Mouse (Mus musculus) limb, embryonic 10.5 days (tissue): Measurements from ENCODE around the gene Clec11a. TPM values are rescaled to one million over a fixed set of nuclear protein-coding genes. Genes with fewer than 3 reads are reported as not detected.
"Not testable (repeated sequence)": the region's sequence is repeated elsewhere in the genome, so short reads cannot be mapped to it uniquely, and the experiment has no call there.

Source experiments
- DNase-seq: peaks from one replicate; pipeline ENCODE4 v3.0.0-alpha.2; 2017; ENCODE audit warnings: low spot score
- H3K27ac ChIP-seq: fragments of 300-500 bp; sonication (generic); 2 replicates; pipeline ENCODE4 v1.5.1; 2016; ENCODE audit warnings: mild to moderate bottlenecking
- H3K27me3 ChIP-seq: fragments of 300-500 bp; sonication (generic); 2 replicates; pipeline ENCODE4 v1.6.1; 2016; ENCODE audit warnings: low read depth, mild to moderate bottlenecking; ENCODE audit not compliant: poor library complexity, severe bottlenecking
- H3K36me3 ChIP-seq: fragments of 300-500 bp; sonication (generic); 2 replicates; pipeline ENCODE4 v1.6.1; 2016; ENCODE audit warnings: mild to moderate bottlenecking, moderate library complexity
- H3K4me1 ChIP-seq: fragments of 300-500 bp; sonication (generic); 2 replicates; pipeline ENCODE4 v1.6.1; 2016
- H3K4me3 ChIP-seq: fragments of 300-500 bp; sonication (generic); 2 replicates; pipeline ENCODE4 v1.5.1; 2016; ENCODE audit warnings: mild to moderate bottlenecking, moderate library complexity
- H3K9me3 ChIP-seq: fragments of 300-500 bp; sonication (generic); replicated peaks from 2 replicates; pipeline ENCODE4 v1.6.1; 2016; ENCODE audit warnings: mild to moderate bottlenecking
- WGBS: fragments of 180-500 bp; shearing (Covaris S2); methylation state at CpG from one replicate; pipeline ENCODE4 v1.1.7; 2016; 5-methylcytosine and 5-hydroxymethylcytosine counted together
- polyA plus RNA-seq: library from polyadenylated mRNA; unstranded; fragments of >200 nt; fragmentation: Nextera tagmentation; extraction: Ambion mirVana; gene quantifications from 2 replicates; pipeline ENCODE4 v1.2.1, GENCODE M21; 2016

Gene Clec11a
- polyA plus RNA-seq, 1 experiment from 2014 or later, result 1.7 TPM

DNA sequence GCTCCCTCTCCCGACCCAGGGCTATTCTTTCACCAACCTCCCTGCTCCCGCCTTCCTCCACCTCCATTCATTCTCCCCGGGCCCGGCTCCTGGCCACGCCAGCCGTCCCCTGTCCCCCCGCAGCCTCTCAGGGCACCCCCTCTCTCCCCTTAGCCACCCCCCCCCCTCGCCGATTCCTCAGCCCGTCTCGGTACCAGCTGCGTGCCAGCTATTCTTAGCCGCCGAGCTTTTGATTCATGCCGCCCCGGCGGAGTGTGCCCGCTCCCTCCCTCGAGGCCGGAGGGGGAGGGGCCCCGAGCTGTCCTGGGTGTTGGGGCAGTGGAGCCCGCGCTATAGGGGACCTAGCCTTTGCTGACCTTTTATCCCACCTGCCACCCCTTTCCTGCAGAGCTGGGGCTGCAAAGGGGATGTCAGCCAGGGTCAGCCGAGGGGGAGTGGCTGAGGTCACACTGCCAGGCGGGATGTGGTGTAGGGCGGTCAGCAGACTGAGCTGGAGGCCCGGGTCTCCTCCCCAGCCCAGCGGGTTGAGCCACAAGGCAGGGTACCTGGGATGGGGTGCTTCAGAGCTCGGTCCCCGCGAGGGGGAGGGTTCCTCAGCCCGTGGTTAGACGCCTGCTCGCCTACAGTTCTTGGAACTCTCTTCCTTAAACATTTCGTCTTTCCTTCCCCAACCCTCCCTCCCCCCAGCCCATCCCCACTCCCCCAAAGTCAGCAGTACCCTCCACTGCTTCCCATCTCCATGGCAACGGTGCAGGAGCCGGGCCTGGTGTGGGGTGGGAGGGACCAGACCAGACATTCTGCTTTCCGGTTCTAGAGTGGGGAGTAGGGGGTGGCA lies 4.4 kb upstream of the Clec11a start:
- Histone ChIP-seq H3K27ac (peak overlapping the region; percentile 75), H3K36me3 (no peaks in the 10 kb centered on the region), H3K9me3 (no peaks in the 10 kb centered on the region), H3K27me3 (peaks cover 78% of the 10 kb centered on the region), H3K4me1 (peaks cover 46% of the 10 kb centered on the region), H3K4me3 (peak overlapping the region; percentile 61)
- peak; percentile 56 for DNase-seq
- under 1% methylated on average over 38 of the region's 38 CpGs for WGBS

GRCm38 (mm10) chr7:44310285-44310877 lies 3.7 kb upstream of the Clec11a start:
- peaks cover 81% of the 10 kb centered on the region for H3K27me3 ChIP-seq
- H3K4me1 ChIP-seq, result peaks cover 53% of the 10 kb centered on the region
- WGBS, result 1% methylated on average over 40 of the region's 40 CpGs
- H3K36me3 ChIP-seq, result no peaks in the 10 kb centered on the region
- peak; percentile 56 for DNase-seq
- H3K4me3 ChIP-seq, result peak overlapping the region; percentile 61
- peak overlapping the region; percentile 75 for H3K27ac ChIP-seq
- H3K9me3 ChIP-seq, result no peaks in the 10 kb centered on the region

DNA sequence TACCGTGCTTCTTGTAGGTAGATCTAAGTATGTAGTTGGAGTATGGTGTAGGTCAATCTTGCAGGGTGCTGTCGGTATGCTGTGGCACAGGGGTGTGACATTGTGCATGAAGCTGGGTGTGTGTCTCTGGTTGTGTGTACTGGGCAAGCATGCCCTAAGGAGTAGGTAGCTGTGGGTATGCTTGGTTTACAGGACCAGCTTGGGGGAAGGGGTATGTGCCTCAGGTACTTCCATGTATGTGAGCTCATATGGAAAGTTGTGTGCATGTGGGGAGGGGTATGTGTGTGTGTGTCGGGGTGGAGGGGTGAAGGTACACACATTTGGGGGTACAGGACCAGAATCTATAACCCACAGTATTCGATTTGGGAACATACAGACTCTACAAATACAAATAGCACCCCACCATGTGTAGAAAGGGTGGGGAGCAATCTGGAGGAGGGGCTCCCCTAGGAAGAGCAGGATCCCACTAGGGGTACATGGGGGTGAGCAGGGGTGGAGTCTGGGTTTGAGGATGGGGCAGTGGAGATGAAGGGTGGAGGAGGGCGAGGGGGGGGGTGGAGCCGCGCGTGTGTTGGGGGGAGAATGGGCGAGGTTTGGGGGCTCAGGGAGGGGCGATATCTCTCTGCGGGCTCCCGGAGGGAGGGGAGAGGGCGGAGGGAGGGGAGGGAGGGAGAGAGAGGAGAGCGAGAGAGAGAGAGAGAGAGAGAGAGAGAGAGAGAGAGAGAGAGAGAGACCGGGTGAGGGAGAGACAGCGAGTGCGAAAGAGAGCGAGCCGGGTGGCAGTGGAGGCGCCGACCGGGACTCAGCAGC lies 3.0 kb upstream of the Clec11a start, which contains the start of gene Shank1:
TSS of gene Shank1 (plus strand) at position 779 of the 810 bp plus-strand sequence.
- Histone ChIP-seq H3K27me3 (peaks cover 81% of the 10 kb centered on the region), H3K4me3 (peak within 1 kb of the TSS; percentile 61), H3K9me3 (no peaks in the 10 kb centered on the region), H3K27ac (peak within 1 kb of the TSS; percentile 75), H3K4me1 (peaks cover 55% of the 10 kb centered on the region), H3K36me3 (no peaks in the 10 kb centered on the region)
- 18% methylated on average over 13 of the region's 22 CpGs for WGBS
- DNase-seq, result no peak

- WGBS, result 22% methylated on average over 9 of the region's 9 CpGs
- H3K4me3 ChIP-seq, result no peak overlapping the region
- H3K36me3 ChIP-seq, result no peaks in the 10 kb centered on the region
- H3K4me1 ChIP-seq, result peaks cover 59% of the 10 kb centered on the region
- no peaks in the 10 kb centered on the region for H3K9me3 ChIP-seq
- H3K27ac ChIP-seq, result no peak overlapping the region
- DNase-seq, result no peak
- H3K27me3 ChIP-seq, result peaks cover 67% of the 10 kb centered on the region
Measured at GRCm38 (mm10) chr7:44307261-44308020, 739 bp upstream of the Clec11a start.

- Histone ChIP-seq H3K9me3 (no peaks in the 10 kb centered on the region), H3K27me3 (peaks cover 49% of the 10 kb centered on the region), H3K27ac (peak overlapping the region; percentile 97; the same call in 1 of the 2 replicates), H3K4me1 (peaks cover 42% of the 10 kb centered on the region), H3K4me3 (peak overlapping the region; percentile 74), H3K36me3 (no peaks in the 10 kb centered on the region)
- DNase-seq, result no peak
- 8% methylated on average over 16 of the region's 16 CpGs for WGBS
Measured at GRCm38 (mm10) chr7:44305686-44306085, 1.0 kb downstream of the Clec11a start.

GRCm38 (mm10) chr7:44304775-44305641 lies 1.7 kb downstream of the Clec11a start:
- peak; percentile 96 for DNase-seq
- no peaks in the 10 kb centered on the region for H3K9me3 ChIP-seq
- WGBS, result under 1% methylated on average over 49 of the region's 49 CpGs

DNA sequence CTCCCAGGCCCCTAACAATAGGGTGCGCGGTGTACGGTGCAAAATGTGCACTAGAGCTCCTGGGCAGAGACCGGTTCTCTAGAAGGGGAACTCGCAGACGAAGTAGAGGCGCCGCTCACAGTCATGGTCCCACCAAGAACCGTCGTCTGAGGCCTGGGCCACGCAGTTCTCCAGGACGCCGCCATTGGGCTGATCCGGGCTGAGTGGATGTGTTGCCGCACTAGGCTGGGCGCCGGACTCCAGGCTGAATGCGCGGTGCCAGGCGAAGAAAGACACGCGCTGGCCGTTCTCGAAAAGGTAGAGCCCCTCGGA lies 2.3 kb downstream of the Clec11a start:
- H3K27ac ChIP-seq, result peak overlapping the region; percentile 97
- H3K9me3 ChIP-seq, result no peaks in the 10 kb centered on the region
- DNase-seq, result no peak
- no peaks in the 10 kb centered on the region for H3K36me3 ChIP-seq
- peak overlapping the region; percentile 74 for H3K4me3 ChIP-seq
- under 1% methylated on average over 25 of the region's 25 CpGs for WGBS
- peaks cover 32% of the 10 kb centered on the region for H3K4me1 ChIP-seq
- peaks cover 36% of the 10 kb centered on the region for H3K27me3 ChIP-seq

More at GRCm38 (mm10) chr7:44304775-44305641, 1.7 kb downstream of the Clec11a start:
- Histone ChIP-seq H3K4me3 (peak overlapping the region; percentile 74), H3K4me1 (peaks cover 35% of the 10 kb centered on the region), H3K36me3 (no peaks in the 10 kb centered on the region), H3K27me3 (peaks cover 42% of the 10 kb centered on the region), H3K27ac (peak overlapping the region; percentile 97)

DNA sequence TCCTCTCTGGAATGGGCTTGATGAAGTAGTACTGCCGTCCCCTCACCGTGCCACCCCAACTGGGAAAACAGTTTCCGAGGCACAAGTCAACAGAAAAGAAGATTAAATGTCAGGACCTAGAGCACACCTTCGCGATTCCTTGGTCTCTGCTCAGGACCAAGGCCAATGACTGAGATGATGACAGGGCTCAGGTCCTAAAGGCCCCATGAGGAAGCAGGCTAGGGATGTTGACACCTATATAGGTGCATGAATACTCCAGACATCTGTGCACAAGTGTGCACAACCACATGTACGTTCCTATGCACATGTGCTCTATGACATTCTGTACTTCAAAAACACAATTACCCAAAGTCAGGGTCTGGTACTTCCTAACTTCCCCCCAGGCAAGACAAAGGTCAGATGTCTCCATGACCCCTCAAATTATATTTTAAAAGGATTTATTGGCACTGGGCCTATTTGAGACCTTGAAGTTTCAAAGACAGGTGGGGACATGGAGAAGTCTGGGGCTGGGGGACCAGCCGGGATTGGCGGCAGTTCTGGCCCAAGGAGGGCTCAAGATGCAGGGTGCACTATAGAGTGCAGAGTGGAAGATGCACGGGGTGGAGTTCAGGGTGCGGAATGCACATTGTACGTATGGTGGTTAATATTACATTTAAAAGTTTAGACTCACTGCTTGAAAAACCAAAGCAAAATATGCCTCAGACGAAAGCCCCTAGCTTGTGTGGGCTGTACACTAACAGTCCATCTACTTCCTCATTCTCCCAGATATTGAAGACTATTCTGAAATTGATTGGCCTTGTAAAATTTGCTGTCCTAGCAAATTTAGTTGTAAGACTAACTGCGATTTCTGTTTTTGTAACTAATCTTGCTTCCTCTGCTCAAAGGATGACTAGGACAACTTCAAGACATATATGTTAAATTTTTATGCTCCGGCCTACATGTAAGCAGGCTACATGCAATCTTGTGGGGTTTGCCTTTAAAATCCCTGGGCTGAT lies 3.1 kb downstream of the Clec11a start:
- no peak for DNase-seq
- WGBS, result 87% methylated on average over 14 of the region's 14 CpGs
- H3K27ac ChIP-seq, result peak overlapping the region; percentile 97

DNA sequence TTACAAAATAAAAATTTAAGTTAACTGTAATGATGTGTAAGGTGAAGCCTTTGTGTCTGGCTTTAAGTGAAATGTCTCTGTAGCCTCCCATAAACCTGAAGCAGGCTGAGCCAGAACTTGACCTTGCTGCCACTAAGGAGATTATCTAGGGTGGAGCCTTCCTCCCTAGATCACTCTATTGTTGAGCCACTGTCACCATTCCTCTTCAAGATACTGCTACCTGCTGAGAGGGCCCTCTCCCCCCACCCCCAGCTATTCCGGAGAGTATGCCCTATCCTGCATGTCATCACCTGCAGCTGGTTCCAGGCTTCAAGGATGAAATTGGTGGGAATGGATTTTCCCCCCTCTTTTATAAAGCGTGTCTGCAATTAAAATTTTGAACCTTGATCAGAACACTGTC lies 9.2 kb downstream of the Clec11a start:
- H3K36me3 ChIP-seq, H3K9me3 ChIP-seq, H3K4me1 ChIP-seq, DNase-seq, H3K4me3 ChIP-seq, H3K27me3 ChIP-seq, H3K27ac ChIP-seq: not testable (repeated sequence)
- WGBS, result 81% methylated on average over 2 of the region's 2 CpGs

More for the DNA sequence above, 3.1 kb downstream of the Clec11a start:
- Histone ChIP-seq H3K4me3 (peak overlapping the region; percentile 74), H3K27me3 (peaks cover 29% of the 10 kb centered on the region), H3K36me3 (no peaks in the 10 kb centered on the region), H3K9me3 (no peaks in the 10 kb centered on the region), H3K4me1 (peaks cover 32% of the 10 kb centered on the region)

GRCm38 (mm10) chr7:44291418-44291817 lies 15.3 kb downstream of the Clec11a start:
- no peaks in the 10 kb centered on the region for H3K9me3 ChIP-seq
- no peak for DNase-seq
- 60% methylated on average over 4 of the region's 4 CpGs for WGBS
- no peaks in the 10 kb centered on the region for H3K36me3 ChIP-seq
- no peak overlapping the region for H3K4me3 ChIP-seq
- H3K27me3 ChIP-seq, result no peaks in the 10 kb centered on the region
- H3K27ac ChIP-seq, result no peak overlapping the region
- H3K4me1 ChIP-seq, result no peaks in the 10 kb centered on the region

DNA sequence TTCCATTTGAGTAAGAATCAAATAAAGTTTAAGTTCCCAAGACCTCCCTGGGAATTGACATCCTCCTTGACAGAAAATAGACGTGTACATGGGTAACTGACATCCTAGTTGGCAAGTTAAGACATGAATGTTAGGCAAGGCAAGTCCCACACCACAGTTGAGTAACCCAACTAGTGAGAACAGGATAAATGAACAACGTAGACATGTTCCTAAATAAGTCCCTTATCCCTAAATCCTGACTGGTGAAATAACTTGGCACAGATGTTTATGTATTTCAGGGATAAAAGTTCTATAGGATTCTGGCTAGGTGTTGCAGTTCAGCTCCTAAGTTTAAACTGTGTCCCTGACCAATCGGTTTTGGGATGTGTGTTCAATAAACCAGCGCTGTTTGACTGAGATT lies 15.7 kb downstream of the Clec11a start:
- no peak overlapping the region for H3K4me3 ChIP-seq
- WGBS, result 83% methylated on average over 4 of the region's 4 CpGs
- no peaks in the 10 kb centered on the region for H3K27me3 ChIP-seq
- DNase-seq, result no peak
- no peaks in the 10 kb centered on the region for H3K9me3 ChIP-seq
- H3K27ac ChIP-seq, result no peak overlapping the region
- no peaks in the 10 kb centered on the region for H3K36me3 ChIP-seq
- no peaks in the 10 kb centered on the region for H3K4me1 ChIP-seq
